8 mouse cellular contexts compared by ENCODE assay signal in the genomic region with DNA sequence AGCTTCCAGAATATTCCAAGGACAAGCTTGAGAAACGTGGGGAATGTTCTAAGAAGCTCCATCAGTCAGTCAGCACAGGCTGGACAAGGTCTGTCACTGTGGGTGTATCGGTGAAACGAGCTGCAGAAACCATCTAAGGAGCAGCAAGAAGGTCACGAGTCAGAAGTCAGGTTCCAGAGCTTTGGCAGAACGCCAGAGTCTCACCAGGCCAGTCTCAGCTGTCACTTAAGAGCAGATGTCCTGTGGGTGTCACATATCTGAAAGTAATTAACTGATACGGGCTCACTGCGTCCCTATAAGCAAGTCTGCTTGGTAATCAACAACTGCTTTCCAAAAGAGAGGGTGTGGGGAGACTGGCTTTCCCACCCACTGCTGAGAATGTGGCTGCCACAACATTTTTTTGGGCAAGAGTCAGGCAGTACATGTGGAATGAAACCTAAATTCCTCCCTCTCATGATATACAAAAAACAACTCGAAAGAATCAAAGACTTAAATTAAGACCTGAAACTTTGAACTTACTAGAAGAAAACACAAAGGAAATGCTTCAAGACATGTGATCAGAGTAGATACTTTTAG.
DNase-seq lines count a peak whose midpoint lies in the region; ATAC-seq and TF ChIP-seq lines count a peak whose summit lies in the region.
"Had no signal": no experiment of that assay in that cellular context is flagged by ENCODE, and none has a peak within 500 bp of the region (broad histone marks: within the 10 kb centered on the region; RNA-seq: fewer than 3 reads in every experiment).

No protein-coding gene starts in this region.

- H3K27me3 ChIP-seq in limb, embryonic 15.5 days: no peaks in the 10 kb centered on the region

- H3K9ac ChIP-seq in limb, embryonic 15.5 days: no peak overlapping the region

- no peak overlapping the region for H3K4me2 ChIP-seq in limb, embryonic 15.5 days

- H3K4me1 ChIP-seq in embryonic fibroblast, embryonic 13.5 days (ENCODE audit: control insufficient read depth, insufficient read depth, low read length): peaks cover 8% of the 10 kb centered on the region
- H3K4me1 ChIP-seq in limb, embryonic 15.5 days: peaks cover 6% of the 10 kb centered on the region; the same call in 1 of the 2 replicates

- H3K9me3 ChIP-seq in limb, embryonic 15.5 days: no peaks in the 10 kb centered on the region

- H3K4me3 ChIP-seq in embryonic fibroblast, embryonic 13.5 days (ENCODE audit: insufficient read depth, low read length): no peak overlapping the region
- no peak overlapping the region for H3K4me3 ChIP-seq in limb, embryonic 15.5 days
- H3K4me3 ChIP-seq: left cerebral cortex, adult 2 months had no signal

- WGBS in limb, embryonic 15.5 days: 16% methylated on average over 8 of the region's 8 CpGs

- peak; percentile 34 for DNase-seq in kidney, postnatal 10 days
- DNase-seq in kidney, adult 9 months: no peak
- DNase-seq in MN1 (ENCODE audit: low spot score): peak; percentile 78
- no peak for DNase-seq in spleen, postnatal 36 days (ENCODE audit: low spot score in 2 of 2)

- no peak for ATAC-seq in limb, embryonic 15.5 days (ENCODE audit: insufficient number of reproducible peaks, low FRiP score, low TSS enrichment, low read depth)
- ATAC-seq in activated CD4-positive, CD25-positive, alpha-beta regulatory T cell, adult 4 months: no peak

- peak overlapping the region; percentile 89 for H3K27ac ChIP-seq in embryonic fibroblast, embryonic 13.5 days (ENCODE audit: insufficient read depth, low read length)
- peak overlapping the region; percentile 51; the same call in 1 of the 2 replicates for H3K27ac ChIP-seq in limb, embryonic 15.5 days
- H3K27ac ChIP-seq: left cerebral cortex, adult 2 months had no signal

- TF ChIP-seq POLR2A in embryonic fibroblast, embryonic 13.5 days (IDR thresholded peaks at IDR 0.05; ENCODE audit: low read depth, low read length): no peak

- H3K36me3 ChIP-seq in limb, embryonic 15.5 days: no peaks in the 10 kb centered on the region

- TF ChIP-seq CTCF in embryonic fibroblast, embryonic 13.5 days (IDR thresholded peaks at IDR 0.05; ENCODE audit: borderline replicate concordance, insufficient read depth, low read length): no peak

Comparison
In these comparisons a context has a peak if more than half of its experiments do, and no peak if none do; other contexts are left out.
1. DNase-seq: peak in kidney, postnatal 10 days (single experiment) and MN1 (single experiment); none in kidney, adult 9 months (single experiment) and spleen, postnatal 36 days (0 of 2).